Mouse (Mus musculus) lung, postnatal 10 days (tissue): Measurements from ENCODE around the gene Pradc1.
"Not testable (repeated sequence)": the region's sequence is repeated elsewhere in the genome, so short reads cannot be mapped to it uniquely, and the experiment has no call there.

Source experiments
- DNase-seq: peaks from one replicate; pipeline ENCODE4 v3.0.0; 2021

Gene Pradc1

DNA sequence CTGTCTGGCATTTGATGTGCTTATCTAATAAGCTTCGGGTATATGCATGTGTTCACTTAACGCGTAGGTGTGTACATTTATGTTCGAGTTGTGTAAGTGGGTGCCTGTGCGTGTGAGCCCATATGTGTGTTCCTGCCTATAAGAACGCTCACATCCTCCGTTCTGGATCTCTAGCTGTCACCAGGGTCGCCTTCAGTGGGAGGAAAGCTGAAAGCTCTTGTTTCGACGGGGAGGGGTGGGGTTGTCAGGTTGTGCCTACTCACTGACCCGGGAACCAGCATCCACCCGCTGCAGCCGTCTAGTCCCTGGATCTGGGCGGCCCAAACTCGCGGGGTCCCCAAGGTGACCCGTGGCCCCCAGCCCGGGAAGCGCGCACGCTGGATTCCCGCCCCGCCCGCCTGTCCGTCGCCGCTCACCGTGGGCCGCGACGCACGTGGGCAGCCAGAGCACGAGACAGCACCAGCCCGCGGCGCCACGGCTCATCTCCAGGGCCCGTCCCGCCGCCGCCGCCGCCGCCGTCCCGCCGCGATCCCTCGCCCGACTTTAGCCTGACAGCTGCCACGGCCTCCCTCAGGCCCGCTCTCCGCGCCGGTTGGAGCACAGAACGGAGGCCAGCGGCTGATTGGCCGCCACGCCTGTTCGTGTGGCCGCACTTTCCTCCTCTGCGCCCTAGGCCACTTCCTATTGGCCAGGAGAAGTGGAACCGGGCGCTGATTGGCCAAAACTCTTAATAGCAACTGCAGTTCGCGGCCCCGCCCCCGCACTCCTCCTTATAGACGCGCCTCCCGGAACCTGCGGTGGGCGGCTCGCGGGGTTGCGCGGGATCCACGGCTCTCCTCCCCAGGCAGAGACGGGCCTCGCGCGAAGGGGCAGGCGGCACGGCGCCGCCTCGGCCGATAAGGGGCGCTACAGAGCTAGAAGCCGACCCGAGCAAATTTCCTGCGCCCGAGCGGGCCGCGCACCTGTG is 790 bp downstream of the Pradc1 start, which contains the start of gene Cct7:
TSS of gene Cct7 (plus strand) at position 818 of the 967 bp plus-strand sequence.
- DNase-seq = peak; percentile 99

DNA sequence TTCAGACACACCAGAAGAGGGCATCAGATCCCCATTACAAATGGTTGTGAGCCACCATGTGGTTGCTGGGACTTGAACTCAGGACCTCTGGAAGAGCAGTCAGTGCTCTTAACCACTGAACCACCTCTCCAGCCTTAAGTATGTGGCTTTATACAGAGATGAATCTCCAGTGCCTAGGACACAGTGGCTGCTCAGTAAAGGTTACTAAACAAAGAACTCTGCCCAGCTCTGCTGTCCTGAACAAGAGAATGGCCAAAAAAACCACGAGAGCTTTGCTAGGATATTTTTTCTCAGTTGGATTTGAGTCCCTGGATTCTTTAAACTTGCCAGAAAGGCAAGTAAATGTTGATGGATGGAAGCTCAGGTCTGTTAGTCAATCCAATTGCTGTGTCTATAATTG is 1.6 kb downstream of the Pradc1 start:
- not testable (repeated sequence) for DNase-seq

DNA sequence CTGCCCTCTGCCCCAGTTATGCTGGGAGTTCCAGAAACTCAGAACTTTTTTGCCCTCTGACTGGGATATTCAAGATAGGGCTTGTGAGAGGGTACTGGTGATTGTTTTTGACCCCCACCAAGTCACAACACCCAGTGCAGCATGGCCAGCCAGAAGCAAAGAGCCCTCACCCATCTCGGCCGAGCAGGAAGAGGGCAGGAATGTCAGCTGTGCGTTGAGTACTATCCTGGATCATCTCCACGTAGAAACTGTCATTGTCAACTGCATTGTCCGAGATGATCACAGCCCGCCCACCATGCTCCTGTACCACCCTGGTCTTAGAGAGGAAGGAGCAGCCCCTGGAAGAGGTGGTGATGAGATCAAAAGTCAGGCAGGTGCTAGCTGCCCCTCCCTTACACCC is 4.4 kb downstream of the Pradc1 start:
- DNase-seq = no peak

DNA sequence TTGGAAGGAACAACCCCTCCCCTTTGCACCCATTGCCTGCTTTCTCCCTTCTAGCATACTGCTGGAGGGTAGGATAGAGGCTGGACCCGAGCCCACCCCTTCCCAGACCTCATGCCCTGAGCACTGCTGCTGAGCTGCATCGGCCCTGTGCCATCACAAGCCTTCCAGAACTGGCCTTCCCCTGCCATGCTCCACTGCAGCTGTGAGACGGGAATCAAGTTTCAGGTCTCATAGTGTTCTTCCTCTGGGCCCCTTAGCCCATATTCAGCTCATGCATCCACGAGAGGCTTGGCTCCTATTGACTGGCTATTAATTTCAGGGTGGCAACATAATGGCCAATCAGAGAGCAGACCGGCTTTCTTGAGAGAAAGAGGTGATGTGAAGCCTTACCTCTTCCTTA is 6.5 kb downstream of the Pradc1 start:
- no peak for DNase-seq

DNA sequence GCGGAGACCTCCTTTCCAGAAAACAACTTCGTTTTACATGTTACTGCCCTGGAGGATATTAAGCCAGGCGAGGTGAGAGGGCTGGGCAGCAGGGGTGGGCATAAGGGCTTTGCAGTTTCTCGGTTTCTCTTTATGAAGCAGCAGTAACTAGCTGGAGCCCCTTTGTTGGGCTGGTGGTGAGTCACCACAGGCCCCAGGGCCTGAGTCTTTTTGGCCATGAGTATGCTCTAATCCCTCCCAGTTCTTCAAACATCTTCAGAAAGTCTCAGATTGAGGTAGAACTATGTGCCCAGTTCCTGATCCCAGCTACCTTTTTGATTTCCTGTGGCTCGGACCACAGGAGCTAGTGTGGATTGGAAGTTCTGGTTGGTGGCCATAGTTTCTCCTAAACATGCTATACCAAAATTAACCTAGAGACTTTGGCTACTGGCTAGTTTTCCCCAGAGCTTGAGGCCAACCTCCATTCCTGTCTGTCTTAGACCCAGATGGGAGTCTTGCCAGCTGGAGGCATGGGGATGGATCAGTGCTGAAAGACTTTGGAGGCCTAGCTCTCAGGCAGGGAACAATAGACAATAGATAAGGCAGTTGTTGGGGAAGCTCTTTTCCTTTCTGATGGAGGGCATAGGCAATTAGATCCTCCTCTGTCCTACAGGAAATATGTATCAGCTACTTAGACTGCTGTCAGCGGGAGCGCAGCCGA is 7.4 kb downstream of the Pradc1 start:
- DNase-seq = no peak

DNA sequence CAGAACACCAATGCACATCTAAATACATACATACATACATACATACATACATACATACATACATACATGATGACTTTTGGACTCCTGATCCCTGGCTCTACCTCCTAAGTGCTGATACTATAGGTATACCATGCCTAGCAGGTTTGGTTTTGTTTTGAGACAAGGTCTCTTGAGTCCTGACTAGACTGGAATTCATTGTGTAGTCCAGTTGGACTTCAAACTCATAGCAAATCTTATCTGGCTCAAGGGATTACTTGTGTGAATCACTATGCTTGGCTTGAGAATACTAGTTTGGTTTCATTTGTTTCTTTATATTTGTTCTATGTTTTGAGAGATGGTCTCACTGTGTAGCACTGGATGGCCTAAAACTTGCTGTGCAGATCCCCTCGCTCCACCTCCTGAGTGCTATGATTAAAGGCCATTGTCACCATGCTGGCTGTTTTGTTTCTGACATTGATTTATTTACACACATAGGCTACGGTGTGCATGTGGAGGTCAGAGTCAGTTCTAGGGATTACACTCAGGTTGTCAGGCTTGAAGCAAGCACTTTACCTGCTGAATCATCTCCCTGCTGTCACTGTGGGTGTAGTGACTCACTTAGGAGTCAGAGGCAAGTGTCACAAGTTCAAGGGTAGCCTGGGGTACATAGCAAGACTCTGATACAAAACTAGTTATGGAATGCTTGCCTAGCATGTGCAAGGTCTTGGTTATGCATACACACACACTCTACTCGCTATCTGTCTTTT is 8.1 kb downstream of the Pradc1 start:
- no peak for DNase-seq

DNA sequence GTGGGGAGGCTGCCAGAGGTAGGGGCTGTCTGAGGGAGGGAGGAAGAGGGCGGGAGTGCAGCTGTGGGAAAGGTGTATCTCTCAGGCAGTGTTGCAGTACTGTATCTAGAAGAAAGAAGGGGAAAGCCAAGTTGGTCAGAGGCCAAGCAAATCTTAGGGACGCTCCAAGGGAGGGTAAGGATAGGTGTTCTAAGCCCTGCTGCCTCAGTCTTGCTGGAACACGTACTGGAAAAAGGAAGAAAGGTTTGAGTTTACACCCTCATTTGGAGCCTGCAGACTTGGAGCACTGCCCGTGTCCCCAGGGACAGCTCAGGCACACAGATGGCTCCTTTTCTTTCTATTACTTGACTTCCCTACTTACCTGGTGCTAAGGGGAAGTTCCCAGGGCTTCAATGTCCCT is 10.6 kb downstream of the Pradc1 start:
- DNase-seq = no peak

DNA sequence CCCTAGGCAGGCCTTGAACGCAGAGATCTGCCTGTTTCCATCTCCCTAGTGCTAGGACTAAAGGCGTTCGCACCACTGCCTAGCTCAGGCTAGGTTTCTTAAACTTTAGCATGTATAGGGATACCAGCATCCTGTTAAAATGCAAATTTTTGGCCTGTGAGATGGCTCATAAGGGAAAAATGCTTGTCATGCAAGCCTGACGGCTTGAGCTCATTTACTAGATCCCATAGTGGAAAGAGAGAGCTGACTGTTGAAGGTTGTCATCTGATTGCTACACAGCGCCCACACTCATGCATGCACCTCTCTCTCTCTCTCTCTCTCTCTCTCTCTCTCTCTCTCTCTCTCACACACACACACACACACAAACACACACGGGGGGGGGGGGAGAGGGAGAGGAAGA is 15.1 kb downstream of the Pradc1 start:
- DNase-seq = no peak

DNA sequence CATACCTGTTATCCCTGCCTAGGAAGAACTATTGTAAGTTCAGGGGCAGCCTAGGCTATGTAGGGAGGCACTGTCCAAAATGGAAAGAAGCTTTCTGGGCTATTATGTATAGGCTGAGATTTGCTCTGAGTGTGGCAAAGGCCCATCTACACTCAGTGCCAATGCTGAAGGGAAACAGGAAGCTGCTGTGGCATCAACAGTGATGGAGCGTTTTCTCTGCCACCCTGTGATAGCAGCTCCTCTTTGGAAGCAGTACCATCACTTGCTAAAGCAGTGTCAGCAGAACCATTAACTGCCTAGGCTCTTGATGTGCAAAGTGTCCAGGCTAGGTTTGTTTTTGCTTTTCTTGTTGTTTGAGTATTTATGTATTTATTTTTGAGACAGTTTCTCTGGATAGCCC is 15.6 kb downstream of the Pradc1 start:
- no peak for DNase-seq

DNA sequence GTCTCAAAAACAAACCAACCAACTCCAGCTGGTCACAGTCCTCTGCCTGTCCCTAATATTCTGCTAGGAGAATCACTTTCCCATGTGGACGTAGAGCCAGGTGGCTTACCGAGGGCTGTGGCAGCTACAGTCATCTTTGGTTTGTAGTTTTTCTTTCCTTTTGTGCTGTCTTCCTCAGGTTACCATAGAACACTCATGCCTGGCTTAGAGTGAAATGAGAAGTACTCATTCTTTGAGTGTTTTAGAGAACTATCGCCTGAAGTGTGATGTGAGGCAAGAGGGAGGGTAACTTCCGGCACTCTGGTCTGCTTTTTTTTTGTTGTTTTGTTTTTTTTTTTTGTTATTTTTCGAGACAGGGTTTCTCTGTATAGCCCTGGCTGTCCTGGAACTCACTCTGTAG is 17.9 kb downstream of the Pradc1 start:
- no peak for DNase-seq

DNA sequence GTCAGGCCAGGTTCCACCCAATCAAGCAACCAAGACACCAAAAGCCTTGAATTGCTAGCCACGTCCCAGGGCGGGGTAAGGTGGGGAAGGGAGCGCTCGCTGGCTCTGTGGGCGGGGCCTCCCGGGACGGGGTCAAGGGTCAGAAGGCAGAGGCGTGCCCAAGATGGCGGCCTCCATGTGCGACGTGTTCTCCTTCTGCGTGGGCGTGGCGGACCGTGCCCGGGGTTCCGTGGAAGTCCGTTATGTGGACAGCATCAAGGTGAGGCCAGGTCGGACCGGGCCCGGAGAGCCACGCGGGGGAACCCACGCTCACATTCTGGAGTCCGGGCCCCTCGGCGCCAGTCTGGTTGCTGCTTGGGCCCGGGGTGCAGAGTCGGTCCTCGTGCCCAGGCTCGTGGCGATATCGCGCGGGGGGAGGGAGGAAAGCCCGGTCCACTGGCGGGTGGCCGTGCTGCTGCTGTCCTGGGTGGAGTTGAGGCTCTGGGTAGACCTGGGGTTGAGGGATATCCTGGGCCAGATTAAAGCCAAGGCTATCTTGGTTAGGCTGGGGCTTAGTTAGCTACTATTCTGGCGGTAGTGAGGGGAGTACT is 19.8 kb downstream of the Pradc1 start, which contains the start of gene Smyd5:
TSS of gene Smyd5 (plus strand) at position 148 of the 590 bp plus-strand sequence.
- peak; percentile 93 for DNase-seq

DNA sequence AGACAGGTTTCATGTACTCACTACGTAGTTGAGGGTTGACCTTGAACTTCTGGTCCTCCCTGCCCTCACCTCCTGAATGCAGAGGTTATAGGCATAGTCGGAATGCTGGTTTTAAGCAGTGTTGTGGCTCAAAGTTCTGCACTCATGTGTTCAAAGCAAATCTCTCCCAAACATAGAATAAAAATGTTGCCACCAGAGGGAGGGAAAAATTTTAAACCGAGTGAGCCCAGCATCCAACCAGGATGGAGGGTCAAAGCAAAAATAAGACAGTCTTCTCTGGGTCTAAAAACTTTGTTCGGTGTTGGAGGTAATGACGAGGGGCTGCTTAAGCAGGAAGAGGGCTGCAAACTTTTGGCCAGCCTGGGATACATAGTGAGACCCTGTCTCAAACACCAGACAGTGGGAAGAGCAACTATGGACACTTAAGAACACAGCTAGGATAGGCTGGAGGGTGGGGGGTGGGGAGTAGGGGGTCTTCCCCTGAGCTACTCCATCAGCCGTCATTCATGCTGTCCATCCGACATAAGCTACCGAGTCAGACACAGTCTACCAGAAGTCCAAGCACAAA is 20.4 kb downstream of the Pradc1 start:
- no peak for DNase-seq

DNA sequence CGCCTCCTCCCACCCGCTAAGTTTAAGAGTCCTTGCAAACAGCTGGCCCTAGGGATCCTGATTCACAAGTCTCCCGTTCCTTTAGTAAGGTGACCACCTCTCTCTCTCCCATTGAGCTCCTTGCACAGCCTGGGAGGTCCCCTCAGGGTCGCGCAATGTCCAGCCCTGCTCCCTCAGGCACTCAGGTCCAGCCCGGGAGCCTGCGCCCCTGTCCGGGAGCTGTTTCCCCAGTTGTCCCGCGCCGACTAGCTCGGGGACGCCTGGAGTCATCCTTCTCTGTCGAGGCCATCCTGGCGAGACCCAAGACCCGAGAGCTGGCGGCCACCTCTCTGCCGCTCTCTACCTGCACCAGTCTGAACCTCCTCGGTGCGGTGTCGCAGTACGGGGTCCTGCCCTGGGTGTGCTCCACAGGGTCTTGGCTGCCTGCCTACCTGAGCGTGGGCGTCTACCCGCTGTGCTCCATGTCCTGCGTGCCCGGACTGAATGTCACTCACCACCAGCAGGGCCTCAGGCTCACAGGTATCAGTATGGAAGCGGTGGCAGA is 27.9 kb downstream of the Pradc1 start, which contains the start of gene Noto:
TSS of gene Noto (plus strand) at position 51 of the 544 bp plus-strand sequence.
- no peak for DNase-seq

DNA sequence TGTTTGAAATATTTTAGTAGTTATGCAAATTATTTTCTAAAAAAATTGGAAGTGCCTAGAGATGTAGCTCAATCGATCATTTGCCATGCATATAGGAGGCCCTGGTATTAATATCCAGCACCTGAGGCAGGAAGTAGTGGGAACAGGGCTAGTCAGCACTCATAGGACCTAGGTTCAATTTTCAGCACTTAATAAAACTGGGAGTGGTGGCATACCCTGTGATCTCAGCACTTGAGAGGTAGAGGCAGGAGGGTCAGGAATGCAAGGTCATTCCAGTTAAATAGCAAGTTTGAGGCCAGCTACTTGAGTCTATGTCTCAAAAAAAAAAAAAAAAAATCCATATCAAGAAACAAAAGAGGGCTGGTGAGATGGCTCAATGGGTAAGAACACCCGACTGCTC is 32.6 kb downstream of the Pradc1 start:
- DNase-seq = no peak

DNA sequence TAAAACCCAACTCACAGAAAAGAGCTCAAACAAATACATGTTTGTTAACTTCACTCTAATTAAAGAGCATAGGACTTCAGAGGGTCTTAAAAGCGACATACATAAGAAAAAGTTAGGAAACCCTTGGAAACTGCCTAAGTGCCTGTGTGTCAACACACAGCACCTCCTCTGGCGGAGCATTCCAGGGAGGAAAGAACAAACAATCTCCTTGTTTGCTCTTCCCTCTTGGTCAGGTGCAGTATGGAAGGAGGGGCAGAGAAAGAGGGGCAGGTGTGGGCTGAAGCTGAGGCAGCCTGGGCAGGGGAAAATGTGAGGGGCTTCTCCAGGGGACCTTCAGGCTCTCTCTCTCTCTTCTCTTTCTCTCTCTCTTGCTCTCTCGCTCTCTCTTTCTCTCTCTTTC is 35.9 kb downstream of the Pradc1 start:
- DNase-seq = peak; percentile 40

DNA sequence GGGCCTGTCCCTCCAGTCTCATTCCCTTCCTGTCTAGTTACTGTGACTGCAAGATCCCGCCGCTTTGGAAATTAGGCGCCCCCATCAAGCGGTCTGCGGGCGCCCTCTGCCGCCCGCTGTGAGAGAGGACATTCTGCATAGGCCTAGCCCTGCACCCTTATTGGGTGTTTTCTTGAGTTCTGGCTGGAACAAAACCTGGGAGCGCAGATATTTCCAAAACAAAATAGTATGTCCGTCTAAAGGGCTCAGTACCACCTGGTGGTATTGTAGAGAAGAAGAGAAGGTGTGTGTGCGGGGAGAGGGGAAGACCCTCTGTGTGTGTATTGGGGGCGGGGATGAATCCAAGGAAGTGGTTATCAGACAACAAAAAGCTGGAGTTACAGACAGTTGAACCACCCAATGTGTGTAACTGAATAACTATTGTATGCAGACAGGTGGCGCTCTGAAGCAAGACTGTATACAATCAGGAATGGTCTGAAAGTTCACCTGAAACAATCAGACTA is 40.9 kb downstream of the Pradc1 start:
- peak; percentile 78 for DNase-seq

DNA sequence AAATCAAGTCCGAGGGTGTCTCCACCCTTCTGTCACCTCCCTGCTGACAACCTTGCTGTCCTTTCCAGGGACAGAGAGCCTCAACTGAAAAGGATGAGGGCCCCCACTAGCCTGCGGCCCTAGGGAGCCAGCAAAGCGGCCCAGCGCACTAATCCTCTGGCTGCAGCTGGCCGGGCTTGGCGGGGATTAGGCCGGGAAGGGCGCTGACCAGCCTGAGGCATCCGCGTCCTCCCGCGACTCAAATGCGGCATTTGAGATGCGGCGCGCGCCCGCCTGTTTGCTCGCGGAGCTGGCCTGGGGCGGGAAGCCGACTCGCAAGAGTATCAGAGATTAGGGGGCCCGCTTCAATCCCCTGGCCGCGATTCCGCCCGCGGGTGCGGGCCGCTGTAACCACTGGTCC is 42.8 kb downstream of the Pradc1 start:
- no peak for DNase-seq

DNA sequence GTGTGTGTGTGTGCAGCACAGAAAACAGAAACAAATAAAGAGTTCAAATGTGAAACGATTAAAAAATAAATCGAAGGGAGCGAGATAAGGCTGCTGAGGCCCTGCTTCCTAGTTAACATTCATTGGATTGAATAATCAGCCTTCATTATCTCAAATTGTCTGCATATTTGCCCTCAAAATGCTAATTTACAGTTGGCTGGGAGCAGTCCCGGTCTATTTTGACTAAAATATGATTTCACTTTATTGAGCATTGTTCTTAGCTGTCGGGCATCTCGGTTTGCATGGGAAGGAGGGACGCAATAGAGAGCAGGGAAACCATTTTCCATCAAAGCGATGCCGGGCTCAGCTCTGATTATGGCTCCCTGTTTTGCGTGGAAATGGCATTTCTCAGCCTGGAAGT is 48.7 kb downstream of the Pradc1 start:
- no peak for DNase-seq

DNA sequence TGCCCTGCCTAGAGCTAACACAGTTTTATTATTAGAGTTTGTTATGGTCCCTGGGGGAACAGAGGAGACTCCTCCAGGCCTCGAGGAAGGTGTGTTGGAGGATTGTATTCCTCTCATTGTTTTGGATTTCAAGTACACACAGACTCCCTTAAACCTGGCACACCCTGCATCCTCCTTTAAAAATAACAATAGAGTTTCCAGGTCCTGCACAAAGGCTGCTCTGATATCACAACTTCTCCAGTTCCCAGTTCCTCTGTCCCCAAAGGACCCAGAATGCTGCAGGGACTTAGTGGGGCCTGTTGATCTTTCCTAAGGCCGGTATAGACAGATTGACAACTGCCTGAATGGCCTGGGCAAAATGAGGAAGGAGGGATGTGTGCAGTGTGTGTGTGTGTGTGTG is 49.2 kb downstream of the Pradc1 start:
- DNase-seq = peak; percentile 38

DNA sequence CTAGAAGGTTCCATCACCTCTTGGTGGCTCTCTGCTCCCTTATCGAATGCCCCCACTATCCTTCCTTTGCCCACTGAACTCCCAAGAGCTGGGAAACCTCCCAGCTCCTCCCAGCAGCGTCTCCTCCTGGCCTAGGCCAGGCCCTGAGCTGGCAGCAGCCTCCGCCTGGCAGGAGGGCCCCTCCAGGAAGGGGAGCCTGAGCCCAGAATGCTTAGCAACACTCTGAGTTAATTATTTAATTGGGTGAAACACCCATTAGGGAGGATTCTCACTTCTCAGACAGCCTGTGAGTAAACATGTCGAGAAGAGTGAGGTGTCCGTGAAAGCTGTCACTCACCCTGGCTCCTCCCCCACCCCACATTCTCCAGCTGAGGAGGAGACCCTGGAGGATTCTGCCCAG is 52.1 kb downstream of the Pradc1 start:
- DNase-seq = no peak

DNA sequence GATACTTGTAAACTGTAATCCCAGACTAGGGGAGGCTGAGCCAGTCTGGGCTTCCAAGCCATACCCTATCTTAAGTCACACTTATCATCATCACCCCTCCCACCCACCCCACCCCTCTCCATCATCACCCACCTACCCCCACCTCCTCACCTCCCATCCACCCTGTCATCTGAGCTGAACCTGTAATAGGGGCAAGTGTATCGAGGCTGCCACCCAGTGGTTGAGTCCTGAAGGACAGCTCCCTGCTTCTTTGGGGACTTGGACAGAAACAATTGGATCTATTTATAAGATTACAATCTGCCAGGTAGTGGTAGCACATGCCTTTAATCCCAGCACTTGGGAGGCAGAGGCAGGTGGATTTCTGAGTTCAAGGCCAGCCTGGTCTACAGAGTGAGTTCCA is 54.6 kb downstream of the Pradc1 start:
- peak; percentile 56 for DNase-seq
